Mouse (Mus musculus): Measurements from ENCODE around the gene Dpt. TPM values are rescaled to one million over a fixed set of nuclear protein-coding genes. Genes with fewer than 3 reads are reported as not detected.

The Dpt gene
- 44.2 and 61.4 TPM in 2 replicates for polyA plus RNA-seq (2014; fragmentation: Nextera tagmentation; extraction: Ambion mirVana)

GRCm38 (mm10) chr1:164796471-164796870 is at the start of gene Dpt:
Dpt (plus strand) TSS chr1:164796644.
- Histone ChIP-seq H3K4me1 (ENCODE audit: control insufficient read depth, insufficient read depth, low read length) (peaks cover 10% of the 10 kb centered on the region; the same call in 1 of the 2 replicates), H3K9ac (ENCODE audit: low read depth, low read length) (0 out of 2 replicates have a peak within 1 kb of the TSS, but pooled peaks have one; percentile 5), H3K4me3 (ENCODE audit: low read depth, low read length) (peak within 1 kb of the TSS; percentile 14), H3K36me3 (ENCODE audit: control insufficient read depth, insufficient read depth, low read length) (no peaks in the 10 kb centered on the region), H3K27ac (replicated peaks; ENCODE audit: low read depth, low read length) (0 out of 2 replicates have a peak within 1 kb of the TSS, but pooled peaks have one; percentile 15), H3K9me3 (ENCODE audit: control insufficient read depth, low read length) (no peaks in the 10 kb centered on the region), H3K4me2 (ENCODE audit: low read depth, low read length) (peak within 1 kb of the TSS; percentile 16), H3K27me3 (replicated peaks; ENCODE audit: control insufficient read depth, insufficient read depth, low read length) (no peaks in the 10 kb centered on the region)
- DNase-seq (ENCODE audit: low spot score): peak; percentile 84
- WGBS: 49% methylated on average over 8 of the region's 8 CpGs
- peak; percentile 55; the same call in 1 of the 2 replicates for ATAC-seq (ENCODE audit: low read depth)

- no peak for ATAC-seq (ENCODE audit: low read depth)
- H3K36me3 ChIP-seq (ENCODE audit: control insufficient read depth, insufficient read depth, low read length): no peaks in the 10 kb centered on the region
- H3K4me2 ChIP-seq (ENCODE audit: low read depth, low read length): no peak overlapping the region
- H3K9me3 ChIP-seq (ENCODE audit: control insufficient read depth, low read length): no peaks in the 10 kb centered on the region
- H3K27ac ChIP-seq (replicated peaks; ENCODE audit: low read depth, low read length): no peak overlapping the region
- H3K4me1 ChIP-seq (ENCODE audit: control insufficient read depth, insufficient read depth, low read length): no peaks in the 10 kb centered on the region
- DNase-seq (ENCODE audit: low spot score): no peak
- 89% methylated on average over 4 of the region's 4 CpGs for WGBS
- H3K9ac ChIP-seq (ENCODE audit: low read depth, low read length): no peak overlapping the region
- no peaks in the 10 kb centered on the region for H3K27me3 ChIP-seq (replicated peaks; ENCODE audit: control insufficient read depth, insufficient read depth, low read length)
- H3K4me3 ChIP-seq (ENCODE audit: low read depth, low read length): no peak overlapping the region
Measured at GRCm38 (mm10) chr1:164753736-164754135, 42.7 kb upstream of the Dpt start.

- DNase-seq (ENCODE audit: low spot score) (peak; percentile 14), ATAC-seq (ENCODE audit: low read depth) (no peak)
- 47% methylated on average over 3 of the region's 3 CpGs for WGBS
- H3K4me2 ChIP-seq (ENCODE audit: low read depth, low read length): no peak overlapping the region
- H3K9ac ChIP-seq (ENCODE audit: low read depth, low read length): no peak overlapping the region
- no peaks in the 10 kb centered on the region for H3K36me3 ChIP-seq (ENCODE audit: control insufficient read depth, insufficient read depth, low read length)
- H3K9me3 ChIP-seq (ENCODE audit: control insufficient read depth, low read length): no peaks in the 10 kb centered on the region
- no peaks in the 10 kb centered on the region for H3K27me3 ChIP-seq (replicated peaks; ENCODE audit: control insufficient read depth, insufficient read depth, low read length)
- H3K4me1 ChIP-seq (ENCODE audit: control insufficient read depth, insufficient read depth, low read length): no peaks in the 10 kb centered on the region
- no peak overlapping the region for H3K4me3 ChIP-seq (ENCODE audit: low read depth, low read length)
- H3K27ac ChIP-seq (replicated peaks; ENCODE audit: low read depth, low read length): no peak overlapping the region
Measured at GRCm38 (mm10) chr1:164755671-164756070, 40.8 kb upstream of the Dpt start.

GRCm38 (mm10) chr1:164756951-164757350 is 39.5 kb upstream of the Dpt start:
- no peak overlapping the region for H3K27ac ChIP-seq (replicated peaks; ENCODE audit: low read depth, low read length)
- no peaks in the 10 kb centered on the region for H3K4me1 ChIP-seq (ENCODE audit: control insufficient read depth, insufficient read depth, low read length)
- H3K9ac ChIP-seq (ENCODE audit: low read depth, low read length): no peak overlapping the region
- no peaks in the 10 kb centered on the region for H3K9me3 ChIP-seq (ENCODE audit: control insufficient read depth, low read length)
- DNase-seq (ENCODE audit: low spot score): no peak
- WGBS: 66% methylated on average over 2 of the region's 2 CpGs
- no peaks in the 10 kb centered on the region for H3K27me3 ChIP-seq (replicated peaks; ENCODE audit: control insufficient read depth, insufficient read depth, low read length)
- no peak for ATAC-seq (ENCODE audit: low read depth)
- no peak overlapping the region for H3K4me3 ChIP-seq (ENCODE audit: low read depth, low read length)
- no peaks in the 10 kb centered on the region for H3K36me3 ChIP-seq (ENCODE audit: control insufficient read depth, insufficient read depth, low read length)
- no peak overlapping the region for H3K4me2 ChIP-seq (ENCODE audit: low read depth, low read length)

DNA sequence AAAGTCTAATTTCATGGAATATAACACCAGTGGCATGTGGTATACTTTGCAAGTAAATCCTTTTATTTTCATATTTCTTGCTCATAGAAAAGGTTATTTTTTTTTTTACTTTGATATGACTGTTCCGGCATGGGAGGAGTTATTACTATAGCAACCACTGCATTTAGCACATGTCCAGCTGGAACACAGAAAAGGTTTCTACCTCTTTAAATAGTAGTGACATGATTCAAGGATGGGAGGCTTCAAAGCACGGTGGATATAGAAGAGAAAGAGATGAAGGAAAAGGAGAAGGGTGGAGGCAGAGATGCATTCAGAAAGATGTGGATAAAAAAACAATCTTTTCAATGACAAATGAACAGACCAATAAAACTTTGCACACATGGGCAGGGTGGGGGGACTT is 38.0 kb upstream of the Dpt start:
- H3K4me2 ChIP-seq (ENCODE audit: low read depth, low read length): no peak overlapping the region
- H3K4me1 ChIP-seq (ENCODE audit: control insufficient read depth, insufficient read depth, low read length): no peaks in the 10 kb centered on the region
- H3K27ac ChIP-seq (replicated peaks; ENCODE audit: low read depth, low read length): no peak overlapping the region
- H3K4me3 ChIP-seq (ENCODE audit: low read depth, low read length): no peak overlapping the region
- WGBS: 58% methylated on average over 2 of the region's 2 CpGs
- H3K36me3 ChIP-seq (ENCODE audit: control insufficient read depth, insufficient read depth, low read length): no peaks in the 10 kb centered on the region
- H3K9ac ChIP-seq (ENCODE audit: low read depth, low read length): no peak overlapping the region
- H3K9me3 ChIP-seq (ENCODE audit: control insufficient read depth, low read length): no peaks in the 10 kb centered on the region
- DNase-seq (ENCODE audit: low spot score) (no peak), ATAC-seq (ENCODE audit: low read depth) (no peak)
- no peaks in the 10 kb centered on the region for H3K27me3 ChIP-seq (replicated peaks; ENCODE audit: control insufficient read depth, insufficient read depth, low read length)

GRCm38 (mm10) chr1:164762276-164762675 is 34.2 kb upstream of the Dpt start:
- 50% methylated on average over 2 of the region's 2 CpGs for WGBS
- ATAC-seq (ENCODE audit: low read depth): no peak

DNA sequence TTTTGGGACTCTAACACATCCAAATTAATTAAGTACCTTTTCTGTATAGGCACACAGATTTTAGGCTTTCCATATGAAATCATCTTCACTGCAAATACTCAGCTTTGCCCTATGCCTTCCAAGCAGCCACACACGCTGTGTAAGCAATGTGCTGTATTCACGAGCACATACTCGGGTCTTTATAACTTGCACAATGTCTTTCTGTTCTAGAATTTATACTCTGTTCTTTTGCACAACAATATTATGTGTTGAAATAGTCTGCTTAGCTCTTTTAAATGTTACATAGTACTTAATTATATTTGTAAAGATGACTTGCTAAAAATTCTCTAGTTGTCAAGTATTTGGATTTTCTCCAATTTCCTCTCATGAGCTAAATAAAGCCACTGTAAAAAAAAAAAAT is 29.8 kb upstream of the Dpt start:
- H3K9ac ChIP-seq (ENCODE audit: low read depth, low read length): no peak overlapping the region
- H3K27me3 ChIP-seq (replicated peaks; ENCODE audit: control insufficient read depth, insufficient read depth, low read length): no peaks in the 10 kb centered on the region
- DNase-seq (ENCODE audit: low spot score) (no peak), ATAC-seq (ENCODE audit: low read depth) (no peak)
- no peak overlapping the region for H3K27ac ChIP-seq (replicated peaks; ENCODE audit: low read depth, low read length)
- no peaks in the 10 kb centered on the region for H3K9me3 ChIP-seq (ENCODE audit: control insufficient read depth, low read length)
- no peaks in the 10 kb centered on the region for H3K4me1 ChIP-seq (ENCODE audit: control insufficient read depth, insufficient read depth, low read length)
- WGBS: 77% methylated on average over 3 of the region's 3 CpGs
- H3K36me3 ChIP-seq (ENCODE audit: control insufficient read depth, insufficient read depth, low read length): no peaks in the 10 kb centered on the region
- no peak overlapping the region for H3K4me3 ChIP-seq (ENCODE audit: low read depth, low read length)
- no peak overlapping the region for H3K4me2 ChIP-seq (ENCODE audit: low read depth, low read length)

More at GRCm38 (mm10) chr1:164762276-164762675, 34.2 kb upstream of the Dpt start:
- no peak overlapping the region for H3K4me3 ChIP-seq (ENCODE audit: low read depth, low read length)
- no peak overlapping the region for H3K9ac ChIP-seq (ENCODE audit: low read depth, low read length)
- no peak overlapping the region for H3K27ac ChIP-seq (replicated peaks; ENCODE audit: low read depth, low read length)
- no peaks in the 10 kb centered on the region for H3K36me3 ChIP-seq (ENCODE audit: control insufficient read depth, insufficient read depth, low read length)
- no peak for DNase-seq (ENCODE audit: low spot score)
- H3K4me2 ChIP-seq (ENCODE audit: low read depth, low read length): no peak overlapping the region
- H3K4me1 ChIP-seq (ENCODE audit: control insufficient read depth, insufficient read depth, low read length): no peaks in the 10 kb centered on the region
- H3K9me3 ChIP-seq (ENCODE audit: control insufficient read depth, low read length): no peaks in the 10 kb centered on the region
- H3K27me3 ChIP-seq (replicated peaks; ENCODE audit: control insufficient read depth, insufficient read depth, low read length): no peaks in the 10 kb centered on the region

GRCm38 (mm10) chr1:164770611-164771010 is 25.8 kb upstream of the Dpt start:
- no peaks in the 10 kb centered on the region for H3K4me1 ChIP-seq (ENCODE audit: control insufficient read depth, insufficient read depth, low read length)
- no peak overlapping the region for H3K9ac ChIP-seq (ENCODE audit: low read depth, low read length)
- 61% methylated on average over 7 of the region's 7 CpGs for WGBS
- H3K4me2 ChIP-seq (ENCODE audit: low read depth, low read length): no peak overlapping the region
- no peaks in the 10 kb centered on the region for H3K9me3 ChIP-seq (ENCODE audit: control insufficient read depth, low read length)
- H3K36me3 ChIP-seq (ENCODE audit: control insufficient read depth, insufficient read depth, low read length): no peaks in the 10 kb centered on the region
- no peak overlapping the region for H3K4me3 ChIP-seq (ENCODE audit: low read depth, low read length)
- ATAC-seq (ENCODE audit: low read depth) (no peak), DNase-seq (ENCODE audit: low spot score) (peak; percentile 87)
- H3K27ac ChIP-seq (replicated peaks; ENCODE audit: low read depth, low read length): no peak overlapping the region
- H3K27me3 ChIP-seq (replicated peaks; ENCODE audit: control insufficient read depth, insufficient read depth, low read length): no peaks in the 10 kb centered on the region

GRCm38 (mm10) chr1:164780851-164781510 is 15.5 kb upstream of the Dpt start:
- Histone ChIP-seq H3K27me3 (replicated peaks; ENCODE audit: control insufficient read depth, insufficient read depth, low read length) (no peaks in the 10 kb centered on the region), H3K36me3 (ENCODE audit: control insufficient read depth, insufficient read depth, low read length) (no peaks in the 10 kb centered on the region), H3K4me1 (ENCODE audit: control insufficient read depth, insufficient read depth, low read length) (no peaks in the 10 kb centered on the region), H3K27ac (replicated peaks; ENCODE audit: low read depth, low read length) (no peak overlapping the region), H3K9ac (ENCODE audit: low read depth, low read length) (no peak overlapping the region), H3K9me3 (ENCODE audit: control insufficient read depth, low read length) (no peaks in the 10 kb centered on the region), H3K4me2 (ENCODE audit: low read depth, low read length) (no peak overlapping the region), H3K4me3 (ENCODE audit: low read depth, low read length) (no peak overlapping the region)
- DNase-seq (ENCODE audit: low spot score) (no peak), ATAC-seq (ENCODE audit: low read depth) (no peak)
- 38% methylated on average over 7 of the region's 7 CpGs for WGBS
